Mouse (Mus musculus): ENCODE data around the gene Patz1. TPM values are rescaled to one million over a fixed set of nuclear protein-coding genes. Genes with fewer than 3 reads are reported as not detected.

Patz1 gene
- total and polyA plus RNA-seq, 3 experiments: 29.5 to 37.4 (median 31.5) TPM

GRCm38 (mm10) chr11:3330566-3330965 lies 41.9 kb downstream of the Patz1 start:
- Histone ChIP-seq H3K36me3 (replicated peaks in 1 of 2; ENCODE audit: control insufficient read depth in 1 of 2, insufficient read depth in 1 of 2, low read length in 1 of 2) (no peaks in the 10 kb centered on the region), H3K4me1 (ENCODE audit: control insufficient read depth in 1 of 2, insufficient read depth in 2 of 2) (peaks cover 13 to 51% of the 10 kb centered on the region in 2 experiments), H3K9me3 (replicated peaks; ENCODE audit: low read length) (peaks cover 8% of the 10 kb centered on the region), H3K79me2 (replicated peaks; ENCODE audit: control insufficient read depth, extremely low read depth, insufficient read depth, poor library complexity, severe bottlenecking) (no peaks in the 10 kb centered on the region), H3K27me3 (replicated peaks) (no peaks in the 10 kb centered on the region), H3K9ac (ENCODE audit: insufficient read depth, low read depth) (no peak overlapping the region), H3K27ac (ENCODE audit: insufficient read depth, low read depth) (no peak overlapping the region), H3K4me3 (replicated peaks in 1 of 3; ENCODE audit: low read depth in 2 of 3, low read length in 2 of 3, poor library complexity in 1 of 3) (peak overlapping the region; percentile 19 to 45 (median 23)), H3K4me2 (ENCODE audit: insufficient read depth, low read depth, poor library complexity, severe bottlenecking) (peak overlapping the region; percentile 94)
- DNase-seq (ENCODE audit: extremely low read depth): peak; percentile 66
- dilution Hi-C loops (cut with MboI; ENCODE audit: extremely low pct_ligation_motif_present, extremely low pct_unique_long_range_greater_than_20kb, low sequenced_read_pairs) (no loop called here), in situ Hi-C loops (cut with MboI; ENCODE audit: low pct_ligation_motif_present, low pct_unique_long_range_greater_than_20kb, low sequenced_read_pairs) (no loop called here)
- TF ChIP-seq USF1 (IDR thresholded peaks at IDR 0.05; ENCODE audit: low read depth, low read length) (no peak), HCFC1 (IDR thresholded peaks at IDR 0.05; ENCODE audit: low read depth, low read length) (peak; percentile 42; the same call in 1 of the 2 replicates), MAZ (IDR thresholded peaks at IDR 0.05; ENCODE audit: low read depth, low read length) (no peak), MEF2A (IDR thresholded peaks at IDR 0.05; ENCODE audit: borderline replicate concordance, low read depth, low read length) (no peak), ZKSCAN1 (IDR thresholded peaks at IDR 0.05; ENCODE audit: borderline replicate concordance, low read depth, low read length) (no peak), CHD1 (IDR thresholded peaks at IDR 0.05; ENCODE audit: low read depth, low read length) (no peak), ETS1 (conservative IDR thresholded peaks at IDR 0.05; ENCODE audit: low read depth, low read length) (peak; percentile 25; the same call in 1 of the 2 replicates), ZMIZ1 (IDR thresholded peaks at IDR 0.05; ENCODE audit: low read depth, low read length) (no peak), POLR2AphosphoS2 (IDR thresholded peaks at IDR 0.05; ENCODE audit: low read depth, low read length) (no peak), BHLHE40 (IDR thresholded peaks at IDR 0.05; ENCODE audit: low read depth, low read length) (peak; percentile 34; the same call in 1 of the 2 replicates), MXI1 (IDR thresholded peaks at IDR 0.05; ENCODE audit: low read depth, low read length) (peak; percentile 20; the same call in 1 of the 2 replicates), JUND (conservative IDR thresholded peaks at IDR 0.05; ENCODE audit: low read depth, low read length) (no peak), ELF1 (IDR thresholded peaks at IDR 0.05; ENCODE audit: low read depth, low read length) (peak; percentile 49), EP300 (IDR thresholded peaks at IDR 0.05; ENCODE audit: low read length) (no peak), ZC3H11A (IDR thresholded peaks at IDR 0.05; ENCODE audit: low read depth, low read length) (no peak), NRF1 (IDR thresholded peaks at IDR 0.05; ENCODE audit: low read depth, low read length) (no peak), JUN (IDR thresholded peaks at IDR 0.05; ENCODE audit: insufficient read depth, low read depth, low read length) (no peak), IRF4 (IDR thresholded peaks at IDR 0.05; ENCODE audit: low read depth, low read length) (peak; percentile 72), GABPA (IDR thresholded peaks at IDR 0.05; ENCODE audit: insufficient replicate concordance, low read depth, low read length) (no peak), NELFE (IDR thresholded peaks at IDR 0.05; ENCODE audit: low read depth, low read length) (0 out of 2 replicates have a peak, but pooled peaks have one; percentile 39), POLR2A (IDR thresholded peaks at IDR 0.05; ENCODE audit: low read depth, low read length) (no peak), TCF12 (IDR thresholded peaks at IDR 0.05; ENCODE audit: low read depth, low read length) (0 out of 2 replicates have a peak, but pooled peaks have one; percentile 13), USF2 (conservative IDR thresholded peaks at IDR 0.05; ENCODE audit: low read depth, low read length) (no peak), MAX (IDR thresholded peaks at IDR 0.05; ENCODE audit: low read length) (peak; percentile 41; the same call in 1 of the 2 replicates), MYC (IDR thresholded peaks at IDR 0.05; ENCODE audit: low read depth, low read length) (no peak), PAX5 (IDR thresholded peaks at IDR 0.05; ENCODE audit: low read length) (no peak), RAD21 (IDR thresholded peaks at IDR 0.05; ENCODE audit: low read depth, low read length) (peak; percentile 37), RCOR1 (conservative IDR thresholded peaks at IDR 0.05; ENCODE audit: low read depth, low read length) (no peak), SIN3A (IDR thresholded peaks at IDR 0.05; ENCODE audit: low read length) (peak; percentile 71; the same call in 1 of the 2 replicates), E2F4 (IDR thresholded peaks at IDR 0.05; ENCODE audit: insufficient replicate concordance, low read depth, low read length) (no peak), CTCF (conservative IDR thresholded peaks at IDR 0.05 in 1 of 2, IDR thresholded peaks at IDR 0.05 in 1 of 2; ENCODE audit: low read depth in 2 of 2, low read length in 2 of 2) (peak in 1 of 2 experiments; percentile 72; a peak in 2 of 4 replicates), UBTF (IDR thresholded peaks at IDR 0.05; ENCODE audit: low read depth, low read length) (0 out of 2 replicates have a peak, but pooled peaks have one; percentile 57), ZNF384 (IDR thresholded peaks at IDR 0.05; ENCODE audit: low read depth, low read length) (no peak), MAFK (IDR thresholded peaks at IDR 0.05; ENCODE audit: insufficient replicate concordance, low read length) (no peak), CHD2 (IDR thresholded peaks at IDR 0.05; ENCODE audit: low read length) (no peak), SMC3 (IDR thresholded peaks at IDR 0.05; ENCODE audit: low read depth, low read length) (peak; percentile 36), TBP (conservative IDR thresholded peaks at IDR 0.05; ENCODE audit: low read depth, low read length) (no peak), KAT2A (IDR thresholded peaks at IDR 0.05; ENCODE audit: insufficient replicate concordance, low read length) (no peak)

All from CH12.LX (cell line).